Comparison of ENCODE assay signal across 8 mouse cellular contexts in the genomic region with DNA sequence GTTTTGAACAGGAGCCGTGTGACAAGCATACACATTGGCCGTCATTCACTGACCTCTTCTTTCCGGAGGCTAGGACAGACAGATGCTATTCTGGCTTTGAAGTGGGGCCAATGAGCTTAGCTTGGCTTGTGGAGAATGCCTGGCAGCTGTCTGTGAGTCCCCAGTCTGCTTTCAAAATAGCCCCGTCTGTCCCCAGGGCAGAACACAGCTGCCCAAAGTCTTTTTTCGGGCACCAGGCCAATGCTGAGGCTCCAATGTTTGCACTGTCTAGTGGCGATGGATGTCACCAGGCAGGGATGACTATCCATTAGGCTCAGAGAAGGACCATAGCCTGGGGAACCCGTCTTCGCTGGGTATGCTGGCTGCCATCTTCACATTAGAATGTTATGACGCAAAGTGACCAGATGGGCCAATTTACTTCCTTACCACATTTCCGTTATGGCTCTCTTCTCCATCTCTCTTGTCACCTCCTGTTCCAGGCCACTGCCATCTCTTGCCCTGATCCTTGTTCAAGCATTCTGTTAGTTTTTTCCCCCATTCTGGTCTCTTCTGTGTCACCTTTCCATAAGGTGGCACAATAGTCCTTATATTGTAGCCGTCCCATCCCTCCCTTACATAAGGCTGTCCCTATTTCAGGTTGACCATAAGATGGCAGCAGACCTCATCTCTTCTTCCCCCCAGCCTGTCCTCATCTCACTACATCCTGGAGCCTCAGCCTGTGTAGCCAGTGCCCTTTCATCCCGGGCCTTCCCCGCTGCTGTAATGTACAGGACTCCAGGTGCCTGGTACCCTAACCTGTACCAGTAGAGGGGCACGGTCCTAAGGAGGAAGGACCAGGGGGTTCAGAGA. TPM values are rescaled to one million over a fixed set of nuclear protein-coding genes. Genes with fewer than 3 reads are reported as not detected.
A peak's percentile ranks its signal among the peaks of the same experiment; 100 is the strongest.
DNase-seq lines count a peak whose midpoint lies in the region; ATAC-seq lines count a peak whose summit lies in the region.

No protein-coding gene starts in this region.

- H3K27ac ChIP-seq in kidney, embryonic 14.5 days (ENCODE audit: low read depth, low read length) = no peak overlapping the region
- no peak overlapping the region for H3K27ac ChIP-seq in limb, embryonic 15.5 days

- no peaks in the 10 kb centered on the region for H3K9me3 ChIP-seq in kidney, embryonic 14.5 days (ENCODE audit: control insufficient read depth, low read length)
- no peaks in the 10 kb centered on the region for H3K9me3 ChIP-seq in limb, embryonic 15.5 days

- no peaks in the 10 kb centered on the region for H3K27me3 ChIP-seq in kidney, embryonic 14.5 days (ENCODE audit: control insufficient read depth, insufficient read depth, low read length)
- H3K27me3 ChIP-seq in limb, embryonic 15.5 days = 0 out of 2 replicates have a peak, but pooled peaks cover 8% of the 10 kb centered on the region

- no peaks in the 10 kb centered on the region for H3K4me1 ChIP-seq in kidney, embryonic 14.5 days (ENCODE audit: control insufficient read depth, insufficient read depth, low read length)
- peaks cover 25% of the 10 kb centered on the region for H3K4me1 ChIP-seq in limb, embryonic 15.5 days

- no peak overlapping the region for H3K4me3 ChIP-seq in kidney, embryonic 14.5 days (ENCODE audit: low read length)
- H3K4me3 ChIP-seq in limb, embryonic 15.5 days = no peak overlapping the region

- DNase-seq in embryo, embryonic 10 days (ENCODE audit: low spot score) = peak; percentile 49
- no peak for DNase-seq in embryo, embryonic 9.5 days (ENCODE audit: extremely low spot score)
- DNase-seq in cerebellum, adult 9-11 months = peak; percentile 67
- DNase-seq in gonadal fat pad, adult 2 months (ENCODE audit: low read depth) = peak; percentile 23
- peak; percentile 47 for DNase-seq in retina, embryonic 14.5 days (ENCODE audit: low spot score)
- DNase-seq in thymus, adult 18-20 months = no peak

- H3K9ac ChIP-seq in kidney, embryonic 14.5 days (ENCODE audit: low read depth, low read length) = no peak overlapping the region
- H3K9ac ChIP-seq in limb, embryonic 15.5 days = no peak overlapping the region

- ATAC-seq in kidney, embryonic 14.5 days (ENCODE audit: low FRiP score, low TSS enrichment) = 0 out of 2 replicates have a peak, but pooled peaks have one; percentile 43
- peak; percentile 40; the same call in 1 of the 2 replicates for ATAC-seq in limb, embryonic 15.5 days (ENCODE audit: insufficient number of reproducible peaks, low FRiP score, low TSS enrichment, low read depth)

- H3K4me2 ChIP-seq in kidney, embryonic 14.5 days (replicated peaks; ENCODE audit: low read depth, low read length) = no peak overlapping the region
- H3K4me2 ChIP-seq in limb, embryonic 15.5 days = no peak overlapping the region

- peaks cover 20% of the 10 kb centered on the region; the same call in 1 of the 2 replicates for H3K36me3 ChIP-seq in kidney, embryonic 14.5 days (ENCODE audit: control insufficient read depth, insufficient read depth, low read length)
- H3K36me3 ChIP-seq in limb, embryonic 15.5 days = peaks cover 47% of the 10 kb centered on the region

- WGBS in kidney, embryonic 14.5 days = 68% methylated on average over 14 of the region's 14 CpGs
- 62% methylated on average over 14 of the region's 14 CpGs for WGBS in limb, embryonic 15.5 days

RNA-seq across cellular contexts. Expression of a gene that starts 22.7 kb away (rescaled TPM):
- polyA plus RNA-seq in gonadal fat pad, adult 2 months (2012; rRNA removed) = 60.1 and 75.4 TPM in 2 replicates
- polyA plus RNA-seq in kidney, embryonic 14.5 days (2014; fragmentation: Nextera tagmentation; extraction: Ambion mirVana) = 19.3 and 25.1 TPM in 2 replicates
- polyA plus RNA-seq in limb, embryonic 15.5 days (2015; fragmentation: Nextera tagmentation; extraction: Ambion mirVana) = 132 and 149 TPM in 2 replicates

RNA-seq across cellular contexts. Expression of a gene that starts 53.8 kb away (rescaled TPM):
- polyA plus RNA-seq in gonadal fat pad, adult 2 months (2012; rRNA removed) = 89.8 and 106 TPM in 2 replicates
- polyA plus RNA-seq in kidney, embryonic 14.5 days (2014; fragmentation: Nextera tagmentation; extraction: Ambion mirVana) = 52.1 and 54.6 TPM in 2 replicates
- polyA plus RNA-seq in limb, embryonic 15.5 days (2015; fragmentation: Nextera tagmentation; extraction: Ambion mirVana) = 125 and 136 TPM in 2 replicates

Comparison
In these comparisons a context has a peak if more than half of its experiments do, and no peak if none do; other contexts are left out.
1. DNase-seq: peak in embryo, embryonic 10 days (single experiment), cerebellum, adult 9-11 months (single experiment), gonadal fat pad, adult 2 months (single experiment) and retina, embryonic 14.5 days (single experiment); none in embryo, embryonic 9.5 days (single experiment) and thymus, adult 18-20 months (0 of 2).